Mouse (Mus musculus): ENCODE measurements around the gene Snd1.

The Snd1 gene

DNA sequence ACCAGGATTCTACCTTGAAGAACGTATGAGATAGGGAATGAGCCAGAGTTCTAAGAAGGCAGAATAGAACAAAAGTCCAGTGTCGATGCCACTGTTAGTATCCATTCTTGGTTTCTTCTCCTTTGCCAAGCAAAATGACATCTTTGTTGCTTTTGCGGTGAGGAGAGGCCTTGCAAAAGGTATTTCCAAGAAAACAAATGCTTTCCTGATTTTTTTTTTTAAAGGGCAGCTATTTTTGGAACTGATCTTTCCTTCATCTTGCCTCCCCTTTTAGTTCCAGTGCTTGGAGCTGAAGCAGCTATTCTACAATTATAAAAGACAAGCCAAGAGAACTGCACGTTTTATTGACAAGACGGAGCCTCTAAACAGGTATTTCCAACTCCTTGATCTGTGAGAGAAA lies at the start of gene Snd1:
Gene Snd1 (plus strand): TSS at position 301 of the 400 bp plus-strand sequence.
- in situ Hi-C loops (cut with MseI, MboI): loop anchor here in 1 of 2 experiments (10.0 kb wide), 1 partner anchor 50 kb away; the partner anchor contains the start of genes Arf5, Fscn3 and Gcc1

DNA sequence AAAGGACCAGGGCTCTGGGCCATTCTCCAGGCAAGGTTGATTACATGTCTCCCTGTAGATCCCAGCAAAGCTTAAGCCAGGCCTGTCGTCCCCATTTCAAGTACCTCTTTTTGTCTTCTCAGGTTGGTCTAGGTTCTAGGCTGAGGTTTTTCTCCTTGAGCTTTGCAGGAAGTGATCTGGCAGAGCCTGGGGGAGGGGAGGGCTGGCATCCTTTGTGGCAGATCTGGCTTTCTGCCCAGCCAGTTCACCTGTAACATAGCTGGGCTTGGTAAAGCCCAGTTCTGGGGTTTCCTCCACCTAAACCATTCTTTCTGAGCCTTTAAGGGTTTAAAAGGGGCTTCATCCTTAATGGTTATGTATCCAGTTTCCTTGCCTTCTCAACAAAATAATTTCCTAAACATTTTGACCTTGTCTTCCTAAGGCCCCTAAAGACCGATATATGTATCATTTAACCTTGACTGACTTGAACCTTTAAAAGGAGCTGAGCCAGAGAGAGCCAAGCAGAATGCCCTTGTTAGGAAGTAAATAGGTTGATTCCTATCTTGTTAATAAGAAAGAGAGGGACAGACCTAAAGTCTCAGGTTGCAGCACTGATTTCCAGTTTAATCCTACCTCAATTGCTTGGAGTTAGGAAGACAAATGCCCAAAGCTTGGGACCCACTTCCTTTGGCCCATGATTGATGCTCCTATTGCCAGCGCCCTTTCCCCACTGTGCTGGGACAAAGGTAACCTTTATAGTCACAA lies 47.7 kb upstream of the Snd1 start, which contains the start of gene Fscn3:
Gene Fscn3 (plus strand): TSS at position 694 of the 744 bp plus-strand sequence.
- in situ Hi-C loops (cut with MseI, MboI): loop anchor here in 1 of 2 experiments (10.0 kb wide), 1 partner anchor 48 kb away; the partner anchor contains the start of gene Snd1

DNA sequence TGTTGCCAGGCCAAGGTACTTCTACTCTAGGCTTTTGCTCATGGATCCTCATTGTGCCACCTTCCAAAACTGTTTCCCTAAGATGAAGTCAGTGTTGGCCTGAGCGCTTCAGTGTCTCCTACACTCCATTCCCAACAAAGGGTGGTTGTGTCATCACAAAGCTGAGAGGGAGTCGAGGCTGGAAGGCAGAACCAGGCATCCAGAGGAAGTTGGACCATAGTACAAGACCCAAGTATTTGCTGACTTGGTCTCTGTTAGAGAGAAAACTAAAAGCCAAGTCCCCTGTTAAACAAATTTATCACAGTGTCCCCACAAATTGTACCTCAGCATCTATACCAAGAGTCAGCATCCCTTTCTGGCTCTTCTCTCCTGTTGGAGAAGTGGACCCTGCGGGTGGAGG lies 46.6 kb upstream of the Snd1 start, which contains the start of gene Gcc1:
Gene Gcc1 (minus strand): TSS at position 101 of the 400 bp plus-strand sequence.
- in situ Hi-C loops (cut with MseI, MboI): loop anchor here in 1 of 2 experiments (10.0 kb wide), 1 partner anchor 47 kb away; the partner anchor contains the start of gene Snd1

DNA sequence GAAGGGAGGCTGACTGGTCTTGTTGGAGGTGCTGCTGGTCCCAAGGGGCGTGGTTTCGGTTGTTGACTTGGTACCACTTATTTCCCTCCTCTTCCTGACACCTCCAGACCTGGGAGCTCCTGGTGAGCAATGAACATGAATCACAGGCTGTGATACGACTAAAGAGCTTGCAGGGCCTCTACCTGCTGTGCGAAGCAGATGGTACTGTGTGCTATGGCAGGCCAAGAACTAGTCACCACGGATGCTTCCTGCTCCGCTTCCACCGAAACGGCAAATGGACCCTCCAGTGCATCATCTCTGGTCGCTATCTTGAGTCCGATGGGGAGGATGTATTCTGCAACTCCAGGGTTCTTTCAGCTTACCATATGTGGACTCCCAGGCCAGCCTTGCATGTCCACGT lies 45.1 kb upstream of the Snd1 start:
- in situ Hi-C loops (cut with MseI, MboI): loop anchor here in 1 of 2 experiments (10.0 kb wide), 1 partner anchor 45 kb away; the partner anchor contains the start of gene Snd1

DNA sequence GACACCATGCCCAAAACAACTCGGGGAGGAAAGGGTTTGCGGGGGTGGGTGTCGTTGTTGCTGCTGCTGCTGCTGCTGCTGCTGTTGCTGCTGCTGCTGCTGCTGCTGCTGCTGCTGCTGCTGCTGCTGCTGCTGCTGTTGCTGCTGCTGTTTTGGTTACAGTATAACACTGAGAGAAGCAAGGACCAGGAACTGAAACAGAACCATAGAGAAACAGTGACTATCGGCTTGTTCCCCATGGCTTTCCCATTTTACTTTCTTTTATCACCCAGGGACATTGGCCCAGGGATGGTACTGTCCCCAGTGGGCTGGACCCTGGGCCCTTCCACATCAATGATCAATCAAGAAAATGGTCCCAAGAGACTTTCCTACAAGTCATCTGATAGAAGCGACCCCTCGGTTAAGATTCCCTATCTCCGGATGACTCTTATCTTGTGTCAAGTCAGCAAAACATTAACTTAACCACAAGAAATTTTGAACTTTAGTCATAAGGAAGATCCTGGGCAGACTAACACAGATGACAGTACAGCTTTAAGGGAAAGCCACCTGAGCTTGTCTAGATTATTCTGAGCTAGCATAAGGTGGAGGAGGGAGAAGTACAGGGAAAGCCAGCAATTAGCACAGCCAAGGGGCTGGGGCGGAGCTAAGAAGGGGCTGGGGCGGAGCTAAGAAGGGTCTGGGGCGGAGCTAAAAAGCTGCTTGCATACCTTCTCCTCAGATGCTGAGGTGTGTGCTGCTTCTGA lies 44.0 kb upstream of the Snd1 start:
- in situ Hi-C loops (cut with MseI, MboI): no loop called here

DNA sequence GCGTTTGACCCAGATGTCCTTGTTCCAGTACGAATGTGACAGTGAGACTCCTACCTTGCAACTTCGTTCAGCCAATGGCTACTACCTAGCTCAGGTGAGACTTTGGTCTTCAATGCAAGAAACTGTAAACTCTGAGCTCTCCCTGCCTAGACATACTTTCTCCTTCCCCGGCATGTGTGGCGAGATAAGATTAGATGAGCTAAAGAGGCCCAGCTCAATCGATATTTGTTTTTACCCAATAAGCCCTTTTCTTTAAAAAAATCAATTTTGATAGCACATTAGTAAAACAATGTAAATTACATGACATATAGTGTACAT lies 43.4 kb upstream of the Snd1 start:
- in situ Hi-C loops (cut with MseI, MboI): no loop called here

DNA sequence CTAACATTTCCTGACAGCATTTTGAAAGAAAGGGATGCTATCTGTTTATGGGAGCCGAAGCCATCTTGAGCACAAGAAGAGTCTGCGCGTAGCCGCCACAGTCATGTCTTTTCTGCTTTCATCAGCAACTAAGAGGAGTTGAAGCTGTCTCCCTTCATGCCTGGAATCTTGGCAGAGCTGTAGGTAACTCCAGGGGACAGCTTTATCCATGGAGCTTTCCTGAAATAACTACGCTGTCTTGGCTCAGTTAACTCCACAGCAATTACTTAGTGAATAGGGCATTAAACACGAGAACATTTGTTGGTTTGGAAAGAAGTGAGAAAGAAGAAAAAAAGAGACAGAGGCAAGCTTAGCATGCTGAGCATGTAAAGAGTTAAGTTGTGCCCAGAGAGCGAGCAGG lies 27.0 kb upstream of the Snd1 start:
- in situ Hi-C loops (cut with MseI, MboI): no loop called here

DNA sequence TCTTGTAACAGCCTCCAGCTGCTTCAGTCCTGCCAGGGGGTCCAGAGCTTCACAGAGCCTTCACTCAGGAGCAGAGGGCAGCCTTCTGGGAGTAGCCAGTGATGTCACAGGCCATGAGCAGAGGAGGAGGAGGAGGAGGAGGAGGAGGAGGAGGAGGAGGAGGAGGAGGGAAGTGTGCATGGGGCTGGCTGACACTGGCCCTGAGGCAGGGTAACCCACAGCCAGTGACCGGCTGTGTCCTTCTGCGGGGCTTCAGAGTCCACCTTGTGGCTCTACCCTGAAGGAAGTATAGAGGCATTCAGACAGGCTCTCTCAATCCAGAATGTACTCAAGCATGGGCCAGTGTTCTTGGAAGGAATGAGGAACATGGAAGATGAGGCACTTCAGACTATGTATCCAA lies 25.7 kb upstream of the Snd1 start, which contains the start of gene Pax4:
Gene Pax4 (minus strand): TSS at position 101 of the 400 bp plus-strand sequence.
- in situ Hi-C loops (cut with MseI, MboI): no loop called here

DNA sequence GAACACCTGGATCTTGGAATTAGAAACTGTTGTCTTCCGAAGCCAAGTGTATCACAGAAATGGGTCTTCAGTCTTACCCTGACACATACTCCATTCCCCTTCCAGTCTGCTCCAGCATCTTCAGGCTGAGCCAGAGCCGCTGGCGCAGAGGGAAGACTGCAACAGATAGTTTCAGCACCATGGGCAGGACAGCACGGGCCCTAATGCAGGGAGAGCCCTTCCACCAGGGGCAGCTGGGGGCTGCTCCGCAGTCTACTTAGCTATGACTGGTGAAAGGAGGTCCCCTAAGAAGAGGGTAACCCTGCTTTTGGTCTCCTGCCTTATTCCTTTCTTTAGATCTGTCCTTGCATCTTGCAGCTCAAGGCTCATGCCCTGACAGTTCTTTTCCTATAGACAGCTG lies 24.5 kb upstream of the Snd1 start:
- in situ Hi-C loops (cut with MseI, MboI): no loop called here

DNA sequence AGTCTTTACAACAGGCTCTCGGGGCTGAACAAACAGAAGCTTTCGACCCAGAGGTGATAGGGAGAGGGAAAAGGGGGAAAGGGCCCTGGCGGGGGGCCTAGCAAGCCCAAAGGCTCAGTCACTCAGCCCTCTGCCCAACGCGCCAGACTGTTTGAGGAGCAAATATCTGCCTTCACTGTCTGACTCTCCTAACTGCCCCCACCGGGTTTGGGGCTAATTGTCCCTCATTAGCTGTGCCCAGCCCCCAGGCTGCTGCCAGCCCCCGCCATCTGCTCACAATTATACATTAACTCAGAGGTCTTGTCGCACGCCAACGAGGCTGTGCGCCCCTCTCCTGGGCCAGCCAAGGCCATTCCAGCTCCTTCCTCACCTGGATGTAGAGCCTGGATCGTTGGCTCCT lies 24.0 kb upstream of the Snd1 start:
- in situ Hi-C loops (cut with MseI, MboI): no loop called here

DNA sequence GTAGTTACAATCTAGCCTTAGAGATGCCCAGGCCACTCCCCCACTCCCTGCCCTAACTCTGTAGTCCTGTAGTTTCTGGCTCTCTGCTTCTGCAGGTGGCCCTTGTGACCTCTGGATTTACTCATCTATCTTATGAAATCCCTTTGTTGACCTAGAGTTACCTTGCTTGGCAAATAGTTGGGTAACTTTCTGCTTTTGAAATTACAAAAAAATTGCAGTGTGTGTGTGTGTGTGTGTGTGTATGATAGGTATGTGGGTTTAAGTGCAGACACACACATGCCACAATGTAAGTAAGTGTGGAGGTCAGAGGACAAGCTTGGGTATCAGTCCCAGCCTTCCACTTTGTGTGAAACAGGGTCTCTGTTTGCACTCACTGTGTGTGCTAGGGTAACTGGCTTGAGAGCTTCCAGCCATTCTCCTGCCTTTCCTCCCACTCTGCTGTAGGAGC lies 15.7 kb upstream of the Snd1 start:
- in situ Hi-C loops (cut with MseI, MboI): no loop called here

DNA sequence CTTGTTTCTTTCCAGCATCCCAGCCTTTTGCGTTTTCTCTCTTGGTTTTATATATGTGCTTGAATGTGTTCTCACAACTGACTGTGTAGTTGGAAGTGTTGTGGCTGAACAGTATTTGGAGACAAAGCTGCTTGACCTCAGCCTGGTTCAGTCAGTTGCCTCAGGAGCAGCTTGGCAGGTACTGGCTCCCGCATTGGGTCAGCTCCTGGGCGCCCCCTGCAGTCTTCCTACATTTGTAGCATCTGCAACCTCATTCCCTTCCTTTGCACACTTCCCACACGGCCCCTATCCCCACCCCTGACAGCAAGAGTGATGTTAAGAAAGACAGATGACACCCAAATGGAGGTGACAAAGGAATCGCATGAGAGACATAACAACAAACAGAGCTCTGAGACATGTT lies 14.4 kb upstream of the Snd1 start:
- in situ Hi-C loops (cut with MseI, MboI): no loop called here

DNA sequence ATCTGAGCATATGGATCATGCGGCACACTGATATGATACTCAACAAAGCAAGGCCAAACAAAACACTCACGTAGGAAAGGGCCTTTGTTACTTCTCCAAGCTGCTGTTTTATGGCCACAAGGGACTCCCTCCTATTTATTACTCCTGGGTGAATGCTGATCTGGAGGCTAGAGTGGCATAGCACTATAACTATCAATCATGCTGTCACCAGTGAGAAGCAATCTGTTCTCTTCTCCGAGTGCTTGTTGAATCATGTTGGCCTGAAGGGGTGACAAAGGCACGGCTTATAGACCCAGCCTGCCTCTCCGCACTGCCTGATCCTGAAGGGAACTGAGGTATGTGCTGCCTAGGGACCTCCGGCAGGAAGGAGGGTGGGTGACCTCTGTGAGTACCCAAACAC lies 10.3 kb upstream of the Snd1 start:
- in situ Hi-C loops (cut with MseI, MboI): no loop called here

DNA sequence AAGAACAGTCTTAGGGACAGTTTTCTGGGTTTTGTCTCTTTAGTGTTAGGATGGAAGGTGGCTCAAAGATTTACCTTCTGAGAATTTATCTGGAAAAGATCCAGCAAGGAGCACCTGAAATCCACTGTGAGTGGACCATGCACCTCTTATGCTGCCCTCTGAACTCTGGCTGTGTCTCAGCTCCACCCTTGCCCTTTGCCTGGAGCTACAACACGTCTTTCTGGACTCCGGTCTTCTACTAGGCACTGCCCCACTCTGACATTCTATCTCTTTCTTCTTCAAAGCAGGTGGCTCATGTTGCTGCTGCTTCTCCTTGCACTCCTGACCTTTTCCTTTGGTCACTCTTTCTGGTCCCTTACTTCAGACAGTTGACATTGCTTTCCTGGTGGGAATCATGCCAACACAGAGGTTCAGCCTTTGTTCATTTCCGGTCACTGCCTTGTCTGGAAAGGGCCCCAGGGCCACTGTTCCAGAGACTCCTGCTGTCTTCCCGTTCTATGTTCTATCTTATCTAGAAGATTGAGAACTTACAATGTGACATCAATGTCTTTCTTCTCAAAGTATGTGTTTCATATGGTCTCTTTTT lies 4.8 kb upstream of the Snd1 start:
- in situ Hi-C loops (cut with MseI, MboI): loop anchor here in 1 of 2 experiments (10.0 kb wide), 1 partner anchor 45 kb away; the partner anchor contains the start of genes Arf5, Fscn3 and Gcc1

DNA sequence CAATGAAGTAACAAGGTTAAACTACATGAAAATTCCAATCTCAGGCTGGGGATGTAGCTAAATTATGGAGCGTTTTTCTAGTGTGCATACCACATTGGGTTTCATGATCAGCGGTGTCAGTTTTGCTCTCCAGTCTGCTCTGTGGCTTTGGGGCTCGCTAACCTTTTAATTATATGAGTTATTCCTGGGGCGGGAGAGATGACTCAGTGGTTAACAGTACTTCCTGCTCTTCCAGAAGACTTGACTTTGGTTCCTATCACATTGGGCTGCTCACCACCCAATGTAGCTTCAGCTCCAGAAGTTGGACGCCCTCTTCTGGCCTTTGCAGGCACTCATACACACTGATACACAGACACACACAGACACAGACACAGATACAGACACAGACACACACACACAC lies 4.3 kb upstream of the Snd1 start:
- in situ Hi-C loops (cut with MseI, MboI): loop anchor here in 1 of 2 experiments (10.0 kb wide), 1 partner anchor 46 kb away; the partner anchor contains the start of genes Arf5, Fscn3 and Gcc1

DNA sequence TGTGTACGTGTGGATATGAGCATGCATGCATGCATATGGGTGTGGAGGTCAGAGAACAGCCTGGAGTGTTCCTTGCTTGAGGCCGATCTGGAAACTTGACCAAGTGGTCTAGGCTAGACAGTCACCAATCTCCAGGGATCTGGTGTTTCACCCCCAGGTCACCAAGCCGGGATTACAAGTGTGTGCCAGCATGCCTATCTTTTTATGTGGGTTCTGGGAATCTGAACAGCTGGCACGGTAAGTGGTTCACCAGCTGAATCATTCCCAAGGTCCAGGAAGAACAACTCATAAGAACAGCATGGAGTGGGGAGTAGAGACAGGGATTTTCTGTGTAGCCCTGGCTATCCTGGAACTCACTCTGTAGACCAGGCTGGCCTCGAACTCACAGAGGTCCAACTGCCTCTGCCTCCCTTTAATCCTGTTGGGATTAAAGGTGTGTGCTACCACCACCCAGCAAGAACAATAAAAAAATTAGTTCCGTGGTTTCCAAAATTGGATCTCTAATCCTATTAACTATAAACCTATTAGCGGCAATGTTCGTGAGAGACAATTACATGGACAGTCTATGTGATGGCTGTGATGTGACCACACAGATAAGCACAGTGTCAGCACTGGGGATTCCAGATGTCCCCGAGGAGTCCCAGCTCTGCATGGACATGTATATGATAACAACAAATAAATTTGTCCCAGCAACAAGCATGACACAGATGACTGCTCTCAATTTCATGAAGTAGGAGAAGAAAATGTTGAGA lies 3.5 kb upstream of the Snd1 start:
- in situ Hi-C loops (cut with MseI, MboI): loop anchor here in 1 of 2 experiments (10.0 kb wide), 1 partner anchor 47 kb away; the partner anchor contains the start of genes Arf5, Fscn3 and Gcc1

DNA sequence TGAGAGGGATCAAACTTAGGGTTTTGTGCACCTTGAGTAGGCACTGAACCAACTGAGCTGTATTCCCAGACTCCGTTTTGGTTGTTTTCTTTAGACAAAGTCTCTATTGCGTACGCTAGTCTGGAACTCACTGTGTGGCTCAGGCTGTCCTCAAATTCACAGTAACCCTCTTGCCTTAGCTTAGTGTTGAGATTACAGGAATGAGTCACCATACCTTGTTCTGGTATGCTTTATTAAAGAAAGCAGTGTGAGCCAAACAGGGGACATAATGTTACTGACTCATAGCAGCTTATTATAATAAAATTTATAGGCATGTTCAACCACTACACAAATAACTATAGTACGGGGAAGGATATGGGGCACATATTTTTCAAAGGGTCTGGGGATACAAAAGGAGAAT lies 728 bp upstream of the Snd1 start:
- in situ Hi-C loops (cut with MseI, MboI): loop anchor here in 1 of 2 experiments (10.0 kb wide), 1 partner anchor 49 kb away; the partner anchor contains the start of genes Arf5, Fscn3 and Gcc1

DNA sequence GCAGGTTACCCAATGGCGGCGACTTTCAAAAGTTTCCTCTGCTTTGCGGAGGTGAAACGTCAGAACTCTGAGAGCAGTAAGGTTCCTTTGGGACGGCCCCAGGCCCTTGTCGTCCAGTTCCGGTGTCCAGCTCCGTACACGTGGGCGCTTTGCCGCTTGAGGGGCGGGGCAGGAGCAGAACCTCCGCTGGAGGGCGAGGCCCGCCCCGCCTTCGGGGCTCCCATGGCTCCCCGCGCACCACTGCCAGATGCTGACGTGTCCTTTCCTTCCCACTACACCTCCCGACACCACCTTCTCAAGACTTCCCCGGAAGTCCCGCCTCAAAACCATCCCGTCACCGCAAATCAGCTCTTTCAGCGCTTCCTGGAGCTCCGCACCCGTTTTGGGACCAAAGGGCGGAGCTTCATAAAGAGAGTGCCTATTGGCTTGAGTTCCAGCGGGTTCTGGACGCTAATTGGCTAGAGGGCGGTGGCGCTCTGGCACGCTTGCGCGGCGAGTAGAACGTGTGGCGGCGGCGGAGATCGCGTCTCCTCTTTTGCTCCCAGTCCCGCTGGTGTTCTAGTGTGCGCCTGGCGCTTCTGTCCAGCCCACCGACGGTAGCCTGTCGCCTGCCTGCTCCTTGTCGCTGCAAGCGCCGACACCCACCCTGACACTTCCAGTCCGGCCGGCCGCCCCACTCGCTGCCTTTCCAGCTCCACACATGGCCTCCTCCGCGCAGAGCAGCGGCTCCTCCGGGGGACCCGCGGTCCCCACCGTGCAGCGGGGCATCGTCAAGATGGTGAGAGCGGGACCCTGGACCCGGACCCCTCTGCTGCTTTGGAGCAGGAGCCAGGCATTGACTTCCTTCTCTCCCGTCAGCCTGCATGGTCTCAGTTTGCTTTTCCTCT lies 5.2 kb downstream of the Snd1 start:
- in situ Hi-C loops (cut with MseI, MboI): loop anchor here in 1 of 2 experiments (10.0 kb wide), 1 partner anchor 55 kb away; the partner anchor contains the start of genes Arf5, Fscn3 and Gcc1

DNA sequence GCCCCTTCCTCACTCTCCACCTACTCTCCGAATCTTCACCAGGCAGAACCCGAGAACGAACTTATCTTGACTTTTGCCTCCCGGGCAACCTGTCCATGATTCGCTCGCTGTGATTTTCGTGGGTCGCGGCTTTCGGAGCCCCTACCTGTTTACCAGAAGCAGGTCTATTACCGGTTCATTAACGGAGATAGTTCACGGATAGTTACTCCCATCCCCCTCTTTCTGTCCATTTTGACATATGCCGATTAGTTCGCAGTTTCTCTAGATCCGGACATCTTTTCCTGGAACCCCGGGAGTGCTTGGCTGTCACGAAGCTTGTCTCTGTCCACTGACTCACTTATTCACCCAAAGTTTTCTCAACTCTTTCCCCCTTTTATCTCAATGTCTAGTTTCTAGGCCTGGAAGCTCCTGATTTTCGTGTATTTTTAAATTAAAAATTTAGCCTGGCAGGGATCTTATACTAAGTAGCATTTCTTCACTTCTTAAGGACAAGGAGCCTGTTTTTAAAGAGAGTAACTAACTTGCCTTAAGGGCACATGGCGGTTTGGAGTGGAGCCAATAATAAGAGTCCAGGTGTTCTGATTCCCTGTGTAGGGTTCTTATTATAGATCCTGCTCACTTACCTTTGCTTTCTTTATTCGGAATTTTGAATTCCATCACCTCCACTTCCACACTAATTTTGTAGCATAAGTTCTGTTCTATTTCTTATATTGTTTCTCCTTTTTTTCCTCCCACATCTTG lies 6.0 kb downstream of the Snd1 start:
- in situ Hi-C loops (cut with MseI, MboI): no loop called here
